Mouse (Mus musculus) ES-Bruce4 (cell line): ENCODE measurements at regions not wholly inside any gene's neighbourhood (a gene's known extent, or its start where the extent isn't known, plus 50 kb on each side); places are given as distances from the start of the nearest gene placed in this dataset.

ENCODE experiments used
- CTCF ChIP-seq: IDR thresholded peaks from one replicate; pipeline ENCODE4 v1.8.1; 2011; ENCODE audit warnings: low read depth, low read length
- POLR2A ChIP-seq: IDR thresholded peaks from one replicate; pipeline ENCODE4 v1.8.1; 2011; ENCODE audit warnings: low read length; ENCODE audit not compliant: insufficient read depth

- TF ChIP-seq CTCF = no peak
- TF ChIP-seq POLR2A = no peak
These were observed 101.1 kb upstream of the Arhgap5 start for GRCm38 (mm10) chr12:52402711-52403110.
